Mouse (Mus musculus): ENCODE measurements around the gene Defb19. TPM values are rescaled to one million over a fixed set of nuclear protein-coding genes. Genes with fewer than 3 reads are reported as not detected.

The Defb19 gene
- polyA plus RNA-seq, 1 experiment from 2014 or later, result 0.88 TPM

- H3K4me2 ChIP-seq, result no peak overlapping the region
- no peak overlapping the region for H3K9ac ChIP-seq
- WGBS, result 39% methylated on average over 6 of the region's 6 CpGs
- H3K4me1 ChIP-seq (replicated peaks), result peaks cover 3% of the 10 kb centered on the region
- H3K36me3 ChIP-seq, result no peaks in the 10 kb centered on the region
- no peaks in the 10 kb centered on the region for H3K27me3 ChIP-seq (replicated peaks)
- H3K27ac ChIP-seq (ENCODE audit: poor library complexity, severe bottlenecking), result no peak overlapping the region
- H3K4me3 ChIP-seq, result no peak overlapping the region
- no peak for ATAC-seq (ENCODE audit: insufficient number of reproducible peaks, low FRiP score)
- no peaks in the 10 kb centered on the region for H3K9me3 ChIP-seq (replicated peaks)
Measured at GRCm38 (mm10) chr2:152616470-152616869, 36.4 kb upstream of the Defb19 start.

- no peak overlapping the region for H3K4me2 ChIP-seq
- H3K4me3 ChIP-seq, result no peak overlapping the region
- no peak overlapping the region for H3K27ac ChIP-seq (ENCODE audit: poor library complexity, severe bottlenecking)
- H3K9me3 ChIP-seq (replicated peaks), result no peaks in the 10 kb centered on the region
- peaks cover 3% of the 10 kb centered on the region for H3K4me1 ChIP-seq (replicated peaks)
- H3K9ac ChIP-seq, result no peak overlapping the region
- 0 out of 2 replicates have a peak, but pooled peaks have one; percentile 18 for ATAC-seq (ENCODE audit: insufficient number of reproducible peaks, low FRiP score)
- no peaks in the 10 kb centered on the region for H3K27me3 ChIP-seq (replicated peaks)
- 11% methylated on average over 7 of the region's 7 CpGs for WGBS
- no peaks in the 10 kb centered on the region for H3K36me3 ChIP-seq
Measured at GRCm38 (mm10) chr2:152615563-152615962, 35.5 kb upstream of the Defb19 start.

GRCm38 (mm10) chr2:152612193-152612592 is 32.1 kb upstream of the Defb19 start:
- Histone ChIP-seq H3K9me3 (replicated peaks) (0 out of 2 replicates have a peak, but pooled peaks cover 4% of the 10 kb centered on the region), H3K4me3 (no peak overlapping the region), H3K36me3 (no peaks in the 10 kb centered on the region), H3K27me3 (replicated peaks) (no peaks in the 10 kb centered on the region), H3K27ac (ENCODE audit: poor library complexity, severe bottlenecking) (no peak overlapping the region), H3K4me2 (no peak overlapping the region), H3K4me1 (replicated peaks) (peaks cover 8% of the 10 kb centered on the region), H3K9ac (no peak overlapping the region)
- 38% methylated on average over 7 of the region's 8 CpGs for WGBS
- 0 out of 2 replicates have a peak, but pooled peaks have one; percentile 31 for ATAC-seq (ENCODE audit: insufficient number of reproducible peaks, low FRiP score)

GRCm38 (mm10) chr2:152608719-152609118 is 28.6 kb upstream of the Defb19 start:
- Histone ChIP-seq H3K4me1 (replicated peaks) (0 out of 2 replicates have a peak, but pooled peaks cover 4% of the 10 kb centered on the region), H3K4me3 (no peak overlapping the region), H3K9ac (no peak overlapping the region), H3K4me2 (no peak overlapping the region), H3K36me3 (no peaks in the 10 kb centered on the region), H3K27me3 (replicated peaks) (no peaks in the 10 kb centered on the region), H3K27ac (ENCODE audit: poor library complexity, severe bottlenecking) (no peak overlapping the region), H3K9me3 (replicated peaks) (0 out of 2 replicates have a peak, but pooled peaks cover 4% of the 10 kb centered on the region)
- 93% methylated on average over 1 of the region's 1 CpGs for WGBS
- no peak for ATAC-seq (ENCODE audit: insufficient number of reproducible peaks, low FRiP score)

GRCm38 (mm10) chr2:152607746-152608145 is 27.6 kb upstream of the Defb19 start:
- Histone ChIP-seq H3K27me3 (replicated peaks) (no peaks in the 10 kb centered on the region), H3K4me2 (no peak overlapping the region), H3K9ac (no peak overlapping the region), H3K27ac (ENCODE audit: poor library complexity, severe bottlenecking) (no peak overlapping the region), H3K4me1 (replicated peaks) (0 out of 2 replicates have a peak, but pooled peaks cover 4% of the 10 kb centered on the region), H3K9me3 (replicated peaks) (0 out of 2 replicates have a peak, but pooled peaks cover 4% of the 10 kb centered on the region), H3K4me3 (no peak overlapping the region), H3K36me3 (no peaks in the 10 kb centered on the region)
- WGBS, result 59% methylated on average over 6 of the region's 6 CpGs
- ATAC-seq (ENCODE audit: insufficient number of reproducible peaks, low FRiP score), result no peak

- ATAC-seq (ENCODE audit: insufficient number of reproducible peaks, low FRiP score), result no peak
- Histone ChIP-seq H3K9ac (no peak within 1 kb of the TSS), H3K4me3 (no peak within 1 kb of the TSS), H3K9me3 (replicated peaks) (0 out of 2 replicates have a peak, but pooled peaks cover 4% of the 10 kb centered on the region), H3K36me3 (no peaks in the 10 kb centered on the region), H3K4me1 (replicated peaks) (no peaks in the 10 kb centered on the region), H3K27me3 (replicated peaks) (no peaks in the 10 kb centered on the region), H3K4me2 (no peak within 1 kb of the TSS), H3K27ac (ENCODE audit: poor library complexity, severe bottlenecking) (no peak within 1 kb of the TSS)
- 77% methylated on average over 15 of the region's 15 CpGs for WGBS
Measured at GRCm38 (mm10) chr2:152604057-152604456, 23.9 kb upstream of the Defb19 start, which contains the start of gene Defb36. Defb36 (plus strand) TSS chr2:152604327.

DNA sequence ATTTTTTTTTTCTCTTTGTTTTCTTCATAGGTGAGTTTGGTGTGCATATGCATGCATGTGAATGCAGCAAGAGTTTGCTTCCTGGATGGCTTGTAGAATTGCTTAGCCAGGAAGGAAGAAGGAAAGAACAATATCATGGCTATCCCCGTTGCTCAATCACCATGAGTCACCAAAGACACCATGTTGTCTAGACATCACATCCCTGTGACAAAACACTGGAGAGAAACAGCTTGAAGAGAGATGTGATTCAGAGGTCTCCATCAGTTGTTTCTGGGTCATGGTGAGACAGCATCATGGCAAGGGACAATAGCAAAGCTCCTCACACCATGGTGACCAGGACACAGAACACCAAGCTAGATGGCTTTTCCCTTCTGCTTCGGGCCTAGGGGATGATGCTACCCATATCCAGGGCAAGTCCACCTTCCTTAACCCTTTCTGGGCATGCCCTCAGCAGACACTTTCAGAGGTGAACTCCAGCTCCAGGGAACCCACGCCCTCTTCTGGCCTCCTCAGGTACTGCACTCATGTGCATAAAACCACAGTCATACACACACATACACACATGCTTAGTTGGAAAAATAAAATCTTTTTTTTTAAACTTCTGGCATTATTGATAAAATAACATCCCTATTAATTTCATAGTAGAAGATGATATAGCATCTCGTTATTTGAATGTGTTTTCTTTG is 21.3 kb upstream of the Defb19 start:
- no peaks in the 10 kb centered on the region for H3K9me3 ChIP-seq (replicated peaks)
- no peak overlapping the region for H3K27ac ChIP-seq (ENCODE audit: poor library complexity, severe bottlenecking)
- H3K36me3 ChIP-seq, result no peaks in the 10 kb centered on the region
- H3K4me1 ChIP-seq (replicated peaks), result no peaks in the 10 kb centered on the region
- H3K4me2 ChIP-seq, result no peak overlapping the region
- H3K27me3 ChIP-seq (replicated peaks), result no peaks in the 10 kb centered on the region
- WGBS, result 68% methylated on average over 4 of the region's 4 CpGs
- no peak for ATAC-seq (ENCODE audit: insufficient number of reproducible peaks, low FRiP score)
- H3K4me3 ChIP-seq, result no peak overlapping the region
- H3K9ac ChIP-seq, result no peak overlapping the region

DNA sequence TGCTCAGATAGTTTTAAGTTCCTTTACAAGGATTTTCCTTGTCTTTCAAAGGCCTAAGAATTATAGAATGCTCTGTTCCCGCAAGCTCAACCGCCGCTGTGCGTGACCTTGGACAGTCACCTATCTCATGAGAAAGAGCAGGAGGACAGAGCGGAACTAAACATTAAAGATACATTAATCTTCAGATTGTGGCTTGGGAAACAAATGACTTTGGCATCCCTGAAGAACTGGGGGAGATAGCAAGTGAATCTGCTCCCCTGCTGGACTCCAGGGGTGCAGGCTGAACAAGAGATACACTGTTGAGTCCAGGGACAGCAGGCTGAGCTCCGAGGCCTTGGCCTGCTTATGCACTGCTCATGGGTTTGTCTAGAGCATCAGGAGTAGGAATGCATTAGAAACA is 20.0 kb upstream of the Defb19 start:
- Histone ChIP-seq H3K9ac (no peak overlapping the region), H3K4me2 (no peak overlapping the region), H3K4me3 (no peak overlapping the region), H3K9me3 (replicated peaks) (no peaks in the 10 kb centered on the region), H3K27me3 (replicated peaks) (no peaks in the 10 kb centered on the region), H3K4me1 (replicated peaks) (no peaks in the 10 kb centered on the region), H3K36me3 (no peaks in the 10 kb centered on the region), H3K27ac (ENCODE audit: poor library complexity, severe bottlenecking) (no peak overlapping the region)
- ATAC-seq (ENCODE audit: insufficient number of reproducible peaks, low FRiP score), result no peak
- WGBS, result 74% methylated on average over 6 of the region's 6 CpGs

- no peak for ATAC-seq (ENCODE audit: insufficient number of reproducible peaks, low FRiP score)
- no peak within 1 kb of the TSS for H3K9ac ChIP-seq
- H3K27me3 ChIP-seq (replicated peaks), result no peaks in the 10 kb centered on the region
- H3K27ac ChIP-seq (ENCODE audit: poor library complexity, severe bottlenecking), result no peak within 1 kb of the TSS
- H3K4me1 ChIP-seq (replicated peaks), result no peaks in the 10 kb centered on the region
- no peak within 1 kb of the TSS for H3K4me3 ChIP-seq
- H3K9me3 ChIP-seq (replicated peaks), result no peaks in the 10 kb centered on the region
- 65% methylated on average over 7 of the region's 7 CpGs for WGBS
- no peak within 1 kb of the TSS for H3K4me2 ChIP-seq
- H3K36me3 ChIP-seq, result no peaks in the 10 kb centered on the region
Measured at GRCm38 (mm10) chr2:152599299-152599698, 19.2 kb upstream of the Defb19 start, which contains the start of gene Defb45. Defb45 (minus strand) TSS chr2:152599399.

- no peak overlapping the region for H3K4me3 ChIP-seq
- no peaks in the 10 kb centered on the region for H3K9me3 ChIP-seq (replicated peaks)
- no peak overlapping the region for H3K27ac ChIP-seq (ENCODE audit: poor library complexity, severe bottlenecking)
- H3K36me3 ChIP-seq, result no peaks in the 10 kb centered on the region
- no peak overlapping the region for H3K9ac ChIP-seq
- H3K27me3 ChIP-seq (replicated peaks), result no peaks in the 10 kb centered on the region
- no peaks in the 10 kb centered on the region for H3K4me1 ChIP-seq (replicated peaks)
- no peak for ATAC-seq (ENCODE audit: insufficient number of reproducible peaks, low FRiP score)
- 49% methylated on average over 6 of the region's 6 CpGs for WGBS
- no peak overlapping the region for H3K4me2 ChIP-seq
Measured at GRCm38 (mm10) chr2:152589021-152589420, 8.9 kb upstream of the Defb19 start.

- Histone ChIP-seq H3K9ac (no peak overlapping the region), H3K4me3 (no peak overlapping the region), H3K27ac (ENCODE audit: poor library complexity, severe bottlenecking) (no peak overlapping the region), H3K27me3 (replicated peaks) (no peaks in the 10 kb centered on the region), H3K4me2 (no peak overlapping the region), H3K9me3 (replicated peaks) (no peaks in the 10 kb centered on the region), H3K4me1 (replicated peaks) (no peaks in the 10 kb centered on the region), H3K36me3 (no peaks in the 10 kb centered on the region)
- no peak for ATAC-seq (ENCODE audit: insufficient number of reproducible peaks, low FRiP score)
- WGBS, result 44% methylated on average over 2 of the region's 2 CpGs
Measured at GRCm38 (mm10) chr2:152588450-152588849, 8.3 kb upstream of the Defb19 start.

Measured in heart, embryonic 12.5 days (tissue).